Mouse (Mus musculus) embryo, embryonic 11.5 days (tissue): Measurements from ENCODE around the gene Usp43.

Experiments used
- DNase-seq: peaks from one replicate; pipeline ENCODE4 v3.0.0-alpha.2; 2012; ENCODE audit warnings: low read depth, low spot score

Gene Usp43

GRCm38 (mm10) chr11:67921827-67922754 is at the start of gene Usp43:
Gene Usp43, minus strand, starts transcription at chr11:67922153.
- peak; percentile 24 for DNase-seq

DNA sequence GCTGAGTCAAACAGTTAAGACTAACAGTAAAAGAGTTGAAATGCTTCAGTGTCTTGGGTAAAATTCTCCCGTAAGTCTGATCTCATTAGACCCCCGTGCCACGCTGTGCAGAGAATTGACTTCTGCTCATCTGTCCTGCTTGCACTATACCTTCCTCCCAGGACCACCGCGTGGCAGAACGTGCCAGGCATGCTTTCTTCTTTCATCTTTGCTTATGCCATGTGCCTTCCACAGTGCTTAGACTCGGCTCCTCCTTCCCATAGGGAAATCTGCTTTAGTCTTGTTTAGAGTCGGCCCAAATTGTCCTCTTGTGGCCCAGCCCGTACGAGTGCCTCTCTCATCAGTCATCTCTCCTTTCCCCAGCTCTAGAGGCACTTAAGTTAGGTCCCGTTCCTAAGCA is 45.9 kb upstream of the Usp43 start:
- no peak for DNase-seq

DNA sequence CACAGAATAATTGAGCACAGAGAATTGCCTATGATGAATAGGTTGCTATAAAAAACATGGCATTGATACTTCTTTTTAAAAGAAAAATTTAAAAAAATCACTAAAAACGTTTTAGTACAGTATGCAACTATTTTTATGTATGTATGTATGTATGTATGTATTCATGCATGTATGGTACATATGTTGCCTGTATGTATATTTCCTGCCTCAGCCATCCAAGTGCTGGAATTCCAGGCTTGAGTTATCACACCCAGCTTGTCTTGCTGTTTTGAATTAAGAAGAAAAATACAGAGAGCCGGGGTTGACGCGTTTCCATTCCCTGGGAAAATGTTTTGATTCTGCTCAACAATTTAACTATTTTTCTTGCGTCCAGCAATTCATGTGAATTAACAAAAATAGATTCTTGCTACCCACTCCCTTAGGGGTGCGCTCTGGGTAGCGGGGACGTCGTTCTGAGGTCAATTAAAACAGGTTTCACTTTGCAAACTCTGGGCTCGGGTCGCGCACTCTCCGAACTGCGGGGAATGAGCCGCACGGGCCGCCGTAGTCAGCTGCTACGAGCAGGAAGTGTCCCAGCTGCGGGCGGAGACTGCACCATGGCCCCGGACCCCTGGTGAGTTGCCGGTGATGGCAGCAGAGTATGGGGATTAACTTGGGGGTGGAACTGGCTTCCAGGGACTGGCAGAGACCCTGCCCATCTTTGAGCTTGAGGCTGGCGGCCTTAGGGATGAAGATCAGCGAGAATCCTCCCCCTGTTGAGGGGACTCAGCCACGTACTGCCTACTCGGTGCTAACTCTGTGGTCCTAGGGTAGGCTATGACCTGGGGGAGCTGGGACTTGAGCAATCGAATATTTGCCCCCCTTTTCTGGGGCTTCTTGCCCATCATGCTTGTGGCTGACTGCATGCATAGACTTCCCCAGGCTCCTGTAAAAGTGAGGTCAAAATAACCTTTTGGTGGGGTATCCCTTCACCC is 44.2 kb upstream of the Usp43 start, which contains the start of gene Stx8:
Stx8 (plus strand) TSS at position 289 of the 974 bp plus-strand sequence.
- peak; percentile 75 for DNase-seq

- DNase-seq = peak; percentile 64
Measured at GRCm38 (mm10) chr11:67965242-67965883, 43.4 kb upstream of the Usp43 start, which contains the start of gene Cfap52. Gene Cfap52, minus strand, starts transcription at chr11:67965651.

DNA sequence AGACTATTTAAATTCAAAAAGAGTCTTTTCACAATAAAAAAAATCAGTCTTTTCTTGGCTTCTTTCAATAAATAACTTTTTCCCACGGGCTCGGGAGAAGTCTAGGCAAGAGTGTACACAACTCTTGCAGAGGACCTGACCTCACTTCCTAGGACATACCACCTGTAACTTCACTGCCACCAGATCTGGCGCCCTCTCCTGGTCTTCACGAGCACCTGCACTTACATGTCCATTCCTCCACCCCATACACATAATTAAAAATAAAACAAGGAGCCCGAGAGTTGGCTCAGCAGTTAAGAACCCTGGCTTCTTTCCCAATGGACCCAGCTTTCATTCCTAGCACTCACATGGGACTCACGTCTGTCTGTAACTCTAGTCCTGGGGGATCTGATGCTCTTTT is 42.2 kb upstream of the Usp43 start:
- no peak for DNase-seq

- DNase-seq = no peak
Measured at GRCm38 (mm10) chr11:67954413-67954812, 32.5 kb upstream of the Usp43 start.

GRCm38 (mm10) chr11:67953604-67954003 is 31.7 kb upstream of the Usp43 start:
- DNase-seq = no peak

DNA sequence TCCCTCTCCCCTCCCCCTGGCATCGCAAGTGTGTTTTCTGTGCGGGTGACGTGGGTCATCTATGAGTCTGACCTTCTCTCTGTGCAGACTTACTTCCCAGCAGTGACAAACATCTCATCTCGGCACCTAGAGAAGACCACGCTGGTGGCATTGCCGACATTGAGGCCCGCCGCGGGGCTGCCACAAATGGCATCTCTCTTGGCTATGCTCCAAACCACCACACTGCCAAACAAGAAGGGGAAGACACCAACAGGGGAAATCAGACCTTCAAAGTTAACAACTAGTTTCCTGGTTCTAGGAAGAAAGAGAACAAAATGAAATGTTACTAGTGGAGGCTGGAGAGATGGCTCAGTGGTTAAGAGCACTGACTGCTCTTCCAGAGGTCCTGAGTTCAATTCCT is 27.5 kb upstream of the Usp43 start:
- DNase-seq = no peak

- no peak for DNase-seq
Measured at GRCm38 (mm10) chr11:67948229-67948628, 26.3 kb upstream of the Usp43 start.

- DNase-seq = no peak
Measured at GRCm38 (mm10) chr11:67932156-67932555, 10.2 kb upstream of the Usp43 start.

GRCm38 (mm10) chr11:67926348-67927055 is 4.5 kb upstream of the Usp43 start:
- no peak for DNase-seq

DNA sequence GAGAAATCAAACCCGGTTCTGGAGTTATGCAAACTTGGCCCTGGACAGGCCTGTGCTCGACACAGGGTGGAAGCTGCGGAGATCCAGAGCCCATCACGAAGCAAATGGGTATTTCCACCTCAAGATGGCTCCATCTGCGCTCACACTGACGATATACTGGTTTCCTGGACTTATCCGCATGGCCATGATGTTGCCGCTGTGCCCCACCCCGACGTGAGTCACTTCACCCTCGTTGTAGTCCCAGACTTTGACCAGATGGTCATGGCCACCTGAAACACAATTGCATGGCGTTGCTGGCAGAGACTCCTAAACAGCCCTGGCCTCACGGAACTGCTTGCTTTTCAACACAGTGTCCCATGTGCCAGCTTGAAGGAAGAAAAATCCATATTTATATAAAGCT is 3.0 kb upstream of the Usp43 start:
- no peak for DNase-seq

DNA sequence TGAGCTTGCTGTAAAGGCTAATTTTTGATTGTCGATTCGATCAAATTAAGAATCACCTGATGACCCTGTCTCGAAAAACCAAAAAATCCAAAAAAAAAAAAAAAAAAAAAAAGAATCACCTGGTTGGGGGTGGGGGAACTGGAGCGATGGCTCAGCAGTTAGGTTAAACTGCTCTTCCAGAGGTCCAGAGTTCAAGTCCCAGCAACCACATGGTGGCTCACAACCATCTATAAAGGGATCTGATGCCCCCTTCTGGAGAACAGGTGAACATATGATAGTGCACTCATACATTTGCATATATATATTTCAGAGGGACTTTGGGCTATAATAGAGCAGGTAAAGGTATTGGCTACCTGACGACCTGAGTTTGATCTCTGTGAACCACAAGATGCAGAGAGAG is 1.8 kb upstream of the Usp43 start:
- no peak for DNase-seq

DNA sequence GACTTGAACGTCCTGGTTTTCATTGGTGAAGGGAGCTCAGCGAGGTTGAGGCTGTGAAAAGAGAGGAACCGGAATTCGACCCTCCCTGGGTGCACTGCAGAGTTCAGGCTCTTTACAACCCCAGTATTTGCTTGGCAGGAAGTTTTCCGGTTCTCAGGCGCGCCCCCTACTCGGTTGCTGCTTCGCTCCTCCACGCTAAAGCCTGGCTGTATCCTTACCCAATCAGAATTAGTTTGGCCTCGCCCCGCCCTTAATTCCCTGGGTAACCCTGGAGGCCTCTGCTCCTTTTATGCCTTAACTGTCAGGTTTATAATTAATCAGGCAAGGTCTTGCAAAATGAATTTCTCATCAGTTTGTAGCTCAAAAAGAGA is 787 bp upstream of the Usp43 start:
- peak; percentile 47 for DNase-seq

DNA sequence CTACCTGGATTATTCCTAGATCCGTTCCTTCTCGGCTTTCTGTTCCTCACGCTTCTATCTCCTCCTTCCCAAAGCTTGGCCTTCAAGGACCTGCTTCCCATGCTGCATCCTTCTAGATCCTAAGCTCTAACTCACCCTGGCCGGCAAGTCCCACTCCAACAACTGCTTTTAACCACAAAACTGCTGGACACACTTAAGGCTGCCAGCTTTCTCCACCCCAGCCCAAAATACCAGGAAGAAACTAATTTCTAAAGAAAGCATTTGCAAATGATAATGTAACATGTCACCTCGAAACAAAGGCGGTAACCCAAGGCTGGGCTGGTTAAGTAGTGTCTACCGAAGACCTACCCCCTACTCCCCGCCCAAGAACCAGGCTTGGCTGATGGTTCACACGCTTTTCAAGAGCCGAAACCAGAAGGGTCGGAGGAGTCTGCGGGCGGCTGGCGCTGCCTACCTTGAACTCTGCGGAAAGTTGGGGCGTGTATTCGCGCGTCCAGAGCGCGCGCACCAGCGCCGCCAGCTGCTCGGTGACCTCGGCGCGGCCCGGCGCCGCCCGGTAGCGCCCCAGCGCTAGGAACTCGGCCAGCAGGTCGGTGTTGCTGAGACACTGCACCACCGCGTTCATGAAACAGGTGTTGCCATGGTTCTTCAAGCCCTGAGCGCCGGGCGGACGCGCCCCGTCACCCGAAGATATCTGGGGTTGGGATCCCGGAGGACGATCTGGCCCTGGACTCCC is 694 bp downstream of the Usp43 start:
- peak; percentile 29 for DNase-seq

GRCm38 (mm10) chr11:67920226-67920960 is 1.6 kb downstream of the Usp43 start:
- DNase-seq = no peak

- no peak for DNase-seq
Measured at GRCm38 (mm10) chr11:67919593-67919992, 2.4 kb downstream of the Usp43 start.

DNA sequence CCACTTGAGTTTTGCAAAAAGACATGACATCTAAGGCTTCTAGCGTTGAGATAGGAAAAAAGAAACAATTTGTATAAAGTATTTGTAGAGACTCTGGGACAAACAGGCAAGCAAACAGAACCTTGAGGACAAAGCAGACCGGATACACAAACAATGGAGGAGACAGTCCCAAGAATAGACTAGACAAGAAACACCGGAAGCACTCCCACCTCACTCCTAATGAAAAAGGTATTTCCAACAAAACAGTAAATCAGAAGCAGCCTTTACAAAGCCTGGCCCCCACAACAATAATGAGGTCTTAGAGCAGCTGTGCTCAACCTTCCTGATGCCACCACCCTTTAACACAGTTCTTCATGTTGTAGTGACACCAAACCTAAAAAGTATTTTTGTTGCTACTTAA is 4.8 kb downstream of the Usp43 start:
- no peak for DNase-seq

DNA sequence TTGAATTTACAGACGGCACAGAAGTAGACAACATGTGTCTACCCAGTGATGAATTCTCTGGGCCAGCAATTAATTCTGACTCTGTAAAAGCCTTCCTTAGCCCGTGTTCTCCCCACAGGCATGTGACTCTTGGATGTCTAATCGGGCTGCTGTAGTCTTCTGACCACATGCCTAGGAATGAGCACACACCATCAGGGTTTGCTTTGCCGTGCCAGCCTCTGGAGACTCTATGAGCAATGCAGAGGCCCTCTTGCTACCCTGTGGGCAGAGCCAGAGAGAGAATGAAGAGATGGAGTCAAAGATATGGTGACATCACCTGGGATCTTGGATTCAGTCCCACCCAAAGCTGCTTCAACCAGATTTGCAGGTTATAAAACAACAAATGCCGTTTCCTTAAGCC is 10.9 kb downstream of the Usp43 start:
- no peak for DNase-seq

- no peak for DNase-seq
Measured at GRCm38 (mm10) chr11:67903756-67904155, 18.2 kb downstream of the Usp43 start.
